Mouse (Mus musculus): ENCODE measurements at regions not wholly inside any gene's neighbourhood (a gene's known extent, or its start where the extent isn't known, plus 50 kb on each side); places are given as distances from the start of the nearest gene placed in this dataset.

- Histone ChIP-seq H3K9ac (ENCODE audit: low read length) (no peak overlapping the region), H3K4me1 (ENCODE audit: control insufficient read depth in 2 of 2, insufficient read depth in 2 of 2, low read length in 2 of 2) (peaks cover 0 to 8% of the 10 kb centered on the region in 2 experiments; a peak in 3 of 4 replicates), H3K36me3 (ENCODE audit: control insufficient read depth, insufficient read depth, low read length) (no peaks in the 10 kb centered on the region), H3K4me3 (ENCODE audit: control insufficient read depth in 1 of 2, insufficient read depth in 1 of 2, low read depth in 1 of 2, low read length in 2 of 2) (no peak overlapping the region), H3K4me2 (ENCODE audit: low read length) (no peak overlapping the region), H3K9me3 (ENCODE audit: control insufficient read depth, low read length) (no peaks in the 10 kb centered on the region), H3K27ac (replicated peaks in 1 of 2; ENCODE audit: control insufficient read depth in 1 of 2, insufficient read depth in 1 of 2, low read depth in 2 of 2, low read length in 2 of 2) (no peak overlapping the region), H3K27me3 (ENCODE audit: control insufficient read depth, insufficient read depth, low read length) (no peaks in the 10 kb centered on the region)
- ATAC-seq (ENCODE audit: insufficient number of reproducible peaks, insufficient read depth, low FRiP score, low read depth) = no peak
- WGBS = 84% methylated on average over 4 of the region's 4 CpGs
Measured at GRCm38 (mm10) chr3:147041201-147041600, 189.0 kb downstream of the Ttll7 start.

- no peaks in the 10 kb centered on the region for H3K36me3 ChIP-seq (ENCODE audit: control insufficient read depth, insufficient read depth, low read length)
- ATAC-seq (ENCODE audit: insufficient number of reproducible peaks, insufficient read depth, low FRiP score, low read depth) = no peak
- no peak overlapping the region for H3K9ac ChIP-seq (ENCODE audit: low read length)
- 80% methylated on average over 3 of the region's 3 CpGs for WGBS
- no peak overlapping the region for H3K4me2 ChIP-seq (ENCODE audit: low read length)
- H3K9me3 ChIP-seq (ENCODE audit: control insufficient read depth, low read length) = no peaks in the 10 kb centered on the region
- no peak overlapping the region for H3K27ac ChIP-seq (replicated peaks in 1 of 2; ENCODE audit: control insufficient read depth in 1 of 2, insufficient read depth in 1 of 2, low read depth in 2 of 2, low read length in 2 of 2)
- no peaks in the 10 kb centered on the region for H3K27me3 ChIP-seq (ENCODE audit: control insufficient read depth, insufficient read depth, low read length)
- no peak overlapping the region for H3K4me3 ChIP-seq (ENCODE audit: control insufficient read depth in 1 of 2, insufficient read depth in 1 of 2, low read depth in 1 of 2, low read length in 2 of 2)
- peaks cover 3 to 4% of the 10 kb centered on the region in 2 experiments; a peak in 1 of 4 replicates for H3K4me1 ChIP-seq (ENCODE audit: control insufficient read depth in 2 of 2, insufficient read depth in 2 of 2, low read length in 2 of 2)
Measured at GRCm38 (mm10) chr3:147042911-147043310, 190.7 kb downstream of the Ttll7 start.

GRCm38 (mm10) chr3:147046634-147047033, 194.5 kb downstream of the Ttll7 start:
- no peak overlapping the region for H3K4me2 ChIP-seq (ENCODE audit: low read length)
- H3K4me3 ChIP-seq (ENCODE audit: control insufficient read depth in 1 of 2, insufficient read depth in 1 of 2, low read depth in 1 of 2, low read length in 2 of 2) = no peak overlapping the region
- peak overlapping the region in 1 of 2 experiments; percentile 52; a peak in 2 of 4 replicates for H3K27ac ChIP-seq (replicated peaks in 1 of 2; ENCODE audit: control insufficient read depth in 1 of 2, insufficient read depth in 1 of 2, low read depth in 2 of 2, low read length in 2 of 2)
- H3K36me3 ChIP-seq (ENCODE audit: control insufficient read depth, insufficient read depth, low read length) = no peaks in the 10 kb centered on the region
- H3K27me3 ChIP-seq (ENCODE audit: control insufficient read depth, insufficient read depth, low read length) = no peaks in the 10 kb centered on the region
- no peak overlapping the region for H3K9ac ChIP-seq (ENCODE audit: low read length)
- WGBS = 46% methylated on average over 2 of the region's 2 CpGs
- peaks cover 3 to 4% of the 10 kb centered on the region in 2 experiments; a peak in 1 of 4 replicates for H3K4me1 ChIP-seq (ENCODE audit: control insufficient read depth in 2 of 2, insufficient read depth in 2 of 2, low read length in 2 of 2)
- H3K9me3 ChIP-seq (ENCODE audit: control insufficient read depth, low read length) = peaks cover 8% of the 10 kb centered on the region; the same call in 1 of the 2 replicates
- peak; percentile 43; the same call in 1 of the 2 replicates for ATAC-seq (ENCODE audit: insufficient number of reproducible peaks, insufficient read depth, low FRiP score, low read depth)

- Histone ChIP-seq H3K27ac (replicated peaks in 1 of 2; ENCODE audit: control insufficient read depth in 1 of 2, insufficient read depth in 1 of 2, low read depth in 2 of 2, low read length in 2 of 2) (no peak overlapping the region), H3K4me3 (ENCODE audit: control insufficient read depth in 1 of 2, insufficient read depth in 1 of 2, low read depth in 1 of 2, low read length in 2 of 2) (no peak overlapping the region), H3K27me3 (ENCODE audit: control insufficient read depth, insufficient read depth, low read length) (no peaks in the 10 kb centered on the region), H3K4me2 (ENCODE audit: low read length) (no peak overlapping the region), H3K9me3 (ENCODE audit: control insufficient read depth, low read length) (peaks cover 8% of the 10 kb centered on the region; the same call in 1 of the 2 replicates), H3K9ac (ENCODE audit: low read length) (no peak overlapping the region), H3K4me1 (ENCODE audit: control insufficient read depth in 2 of 2, insufficient read depth in 2 of 2, low read length in 2 of 2) (peaks cover 0 to 2% of the 10 kb centered on the region in 2 experiments; a peak in 1 of 4 replicates), H3K36me3 (ENCODE audit: control insufficient read depth, insufficient read depth, low read length) (no peaks in the 10 kb centered on the region)
- 65% methylated on average over 8 of the region's 8 CpGs for WGBS
- ATAC-seq (ENCODE audit: insufficient number of reproducible peaks, insufficient read depth, low FRiP score, low read depth) = no peak
Measured at GRCm38 (mm10) chr3:147054157-147054838, 202.1 kb downstream of the Ttll7 start.

- Histone ChIP-seq H3K9ac (ENCODE audit: low read length) (no peak overlapping the region), H3K4me2 (ENCODE audit: low read length) (no peak overlapping the region), H3K4me3 (ENCODE audit: control insufficient read depth in 1 of 2, insufficient read depth in 1 of 2, low read depth in 1 of 2, low read length in 2 of 2) (no peak overlapping the region), H3K27me3 (ENCODE audit: control insufficient read depth, insufficient read depth, low read length) (no peaks in the 10 kb centered on the region), H3K9me3 (ENCODE audit: control insufficient read depth, low read length) (no peaks in the 10 kb centered on the region), H3K4me1 (ENCODE audit: control insufficient read depth in 2 of 2, insufficient read depth in 2 of 2, low read length in 2 of 2) (peaks cover 2% of the 10 kb centered on the region in 2 experiments; a peak in 1 of 4 replicates), H3K36me3 (ENCODE audit: control insufficient read depth, insufficient read depth, low read length) (no peaks in the 10 kb centered on the region), H3K27ac (replicated peaks in 1 of 2; ENCODE audit: control insufficient read depth in 1 of 2, insufficient read depth in 1 of 2, low read depth in 2 of 2, low read length in 2 of 2) (no peak overlapping the region)
- ATAC-seq (ENCODE audit: insufficient number of reproducible peaks, insufficient read depth, low FRiP score, low read depth) = no peak
- WGBS = 67% methylated on average over 3 of the region's 3 CpGs
Measured at GRCm38 (mm10) chr3:147057874-147058273, 205.7 kb downstream of the Ttll7 start.

GRCm38 (mm10) chr3:147060659-147061058, 208.5 kb downstream of the Ttll7 start:
- Histone ChIP-seq H3K4me2 (ENCODE audit: low read length) (no peak overlapping the region), H3K9me3 (ENCODE audit: control insufficient read depth, low read length) (no peaks in the 10 kb centered on the region), H3K27ac (replicated peaks in 1 of 2; ENCODE audit: control insufficient read depth in 1 of 2, insufficient read depth in 1 of 2, low read depth in 2 of 2, low read length in 2 of 2) (no peak overlapping the region), H3K4me1 (ENCODE audit: control insufficient read depth in 2 of 2, insufficient read depth in 2 of 2, low read length in 2 of 2) (peaks cover 8 to 13% of the 10 kb centered on the region in 2 experiments), H3K36me3 (ENCODE audit: control insufficient read depth, insufficient read depth, low read length) (no peaks in the 10 kb centered on the region), H3K27me3 (ENCODE audit: control insufficient read depth, insufficient read depth, low read length) (no peaks in the 10 kb centered on the region), H3K9ac (ENCODE audit: low read length) (no peak overlapping the region), H3K4me3 (ENCODE audit: control insufficient read depth in 1 of 2, insufficient read depth in 1 of 2, low read depth in 1 of 2, low read length in 2 of 2) (no peak overlapping the region)
- ATAC-seq (ENCODE audit: insufficient number of reproducible peaks, insufficient read depth, low FRiP score, low read depth) = no peak
- WGBS = 90% methylated on average over 8 of the region's 8 CpGs

- ATAC-seq (ENCODE audit: insufficient number of reproducible peaks, insufficient read depth, low FRiP score, low read depth) = no peak
- H3K36me3 ChIP-seq (ENCODE audit: control insufficient read depth, insufficient read depth, low read length) = no peaks in the 10 kb centered on the region
- H3K27ac ChIP-seq (replicated peaks in 1 of 2; ENCODE audit: control insufficient read depth in 1 of 2, insufficient read depth in 1 of 2, low read depth in 2 of 2, low read length in 2 of 2) = no peak overlapping the region
- no peak overlapping the region for H3K9ac ChIP-seq (ENCODE audit: low read length)
- H3K4me2 ChIP-seq (ENCODE audit: low read length) = no peak overlapping the region
- 74% methylated on average over 7 of the region's 7 CpGs for WGBS
- peaks cover 8 to 13% of the 10 kb centered on the region in 2 experiments for H3K4me1 ChIP-seq (ENCODE audit: control insufficient read depth in 2 of 2, insufficient read depth in 2 of 2, low read length in 2 of 2)
- H3K27me3 ChIP-seq (ENCODE audit: control insufficient read depth, insufficient read depth, low read length) = no peaks in the 10 kb centered on the region
- no peaks in the 10 kb centered on the region for H3K9me3 ChIP-seq (ENCODE audit: control insufficient read depth, low read length)
- no peak overlapping the region for H3K4me3 ChIP-seq (ENCODE audit: control insufficient read depth in 1 of 2, insufficient read depth in 1 of 2, low read depth in 1 of 2, low read length in 2 of 2)
Measured at GRCm38 (mm10) chr3:147062451-147062850, 210.3 kb downstream of the Ttll7 start.

Data from heart, embryonic 14.5 days (tissue).